Mouse (Mus musculus) heart, postnatal 0 days (tissue): ENCODE measurements at regions not wholly inside any gene's neighbourhood (a gene's known extent, or its start where the extent isn't known, plus 50 kb on each side); places are given as distances from the start of the nearest gene placed in this dataset.

Source experiments
- CTCF ChIP-seq: IDR thresholded peaks from 2 replicates; pipeline ENCODE4 v1.5.1; 2016; ENCODE audit warnings: antibody characterized with exemption, control low read depth, low read depth
- EP300 ChIP-seq: IDR thresholded peaks from 2 replicates; pipeline ENCODE4 v1.6.1; 2016; ENCODE audit warnings: antibody characterized with exemption, low read depth

- TF ChIP-seq CTCF = no peak
- TF ChIP-seq EP300 = no peak
Measured at GRCm38 (mm10) chr7:82943797-82944196, 76.7 kb downstream of the Mex3b start.
